Mouse (Mus musculus) megakaryocyte, embryonic 14.5 days (primary cell): ENCODE measurements at regions not wholly inside any gene's neighbourhood (a gene's known extent, or its start where the extent isn't known, plus 50 kb on each side); places are given as distances from the start of the nearest gene placed in this dataset.

Experiments
- FLI1 ChIP-seq: IDR thresholded peaks from 2 replicates; pipeline ENCODE4 v1.6.1; 2012; ENCODE audit warnings: low read length, inconsistent platforms, mixed read lengths
- GATA1 ChIP-seq: IDR thresholded peaks from 3 replicates; pipeline ENCODE4 v1.6.1; 2012; ENCODE audit warnings: mixed read lengths, low read length, inconsistent platforms, borderline replicate concordance

GRCm38 (mm10) chr2:3958711-3959110 is 58.8 kb upstream of the Frmd4a start:
- TF ChIP-seq FLI1 (no peak), GATA1 (no peak)
